Mouse (Mus musculus) MEL (cell line): ENCODE measurements around the gene Pip5kl1.

Experiments
- ELF1 ChIP-seq: IDR thresholded peaks from 2 replicates; pipeline ENCODE4 v1.6.1; 2014; ENCODE audit warnings: low read depth, mild to moderate bottlenecking, inconsistent platforms, low read length, improper control_type of control experiment, moderate library complexity
- EP300 ChIP-seq, 2 experiments: IDR thresholded peaks; 2 replicates each; pipeline ENCODE4 v1.6.1; 2011; ENCODE audit warnings: improper control_type of control experiment in 2 of 2, low read length in 2 of 2, low read depth in 1 of 2, mild to moderate bottlenecking in 1 of 2
- MAFK ChIP-seq: IDR thresholded peaks from 2 replicates; pipeline ENCODE4 v1.6.1; 2011; ENCODE audit warnings: low read depth, mild to moderate bottlenecking, low read length, improper control_type of control experiment, borderline replicate concordance
- MAX ChIP-seq: IDR thresholded peaks from 2 replicates; pipeline ENCODE4 v1.6.1; 2011; ENCODE audit warnings: low read length, improper control_type of control experiment
- POLR2A ChIP-seq, 2 experiments: IDR thresholded peaks; 2 replicates each; pipeline ENCODE4 v1.6.1; 2011 to 2012; ENCODE audit warnings: low read length in 2 of 2, mild to moderate bottlenecking in 2 of 2, control low read depth in 1 of 2, improper control_type of control experiment in 1 of 2, low read depth in 1 of 2, moderate library complexity in 1 of 2; ENCODE audit not compliant: control insufficient read depth in 1 of 2, insufficient read depth in 1 of 2, poor library complexity in 1 of 2
- POLR2AphosphoS2 ChIP-seq: IDR thresholded peaks from 2 replicates; pipeline ENCODE4 v1.6.1; 2011; ENCODE audit warnings: low read length, improper control_type of control experiment
- RCOR1 ChIP-seq: IDR thresholded peaks from 2 replicates; pipeline ENCODE4 v1.6.1; 2012; ENCODE audit warnings: low read depth, mild to moderate bottlenecking, inconsistent platforms, low read length, improper control_type of control experiment
- TAL1 ChIP-seq: IDR thresholded peaks from 2 replicates; pipeline ENCODE4 v1.6.1; 2012; ENCODE audit warnings: mild to moderate bottlenecking, inconsistent platforms, low read length, moderate library complexity, mixed read lengths

DNA sequence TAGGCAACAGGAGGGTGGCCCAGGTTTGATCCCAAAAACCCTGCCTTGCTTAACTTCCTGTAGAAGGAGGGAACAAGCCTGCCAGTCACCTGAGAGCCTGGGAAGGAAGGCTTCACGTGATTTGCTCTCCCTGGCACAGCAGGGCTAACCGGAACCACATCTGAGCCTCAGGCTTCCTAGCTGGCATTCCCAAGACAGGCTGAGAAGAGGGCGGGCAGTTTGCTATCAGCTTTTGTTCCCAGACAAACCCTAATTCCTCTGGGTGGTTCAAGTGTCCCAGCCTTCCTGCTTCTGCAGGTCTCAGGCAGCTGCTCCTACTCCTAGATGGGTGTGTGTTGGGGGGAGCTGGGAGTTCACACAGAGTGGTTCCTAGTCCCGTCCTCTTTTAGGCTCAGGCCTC is 19.1 kb upstream of the Pip5kl1 start:
- no peak for TF ChIP-seq POLR2A (IDR thresholded peaks at IDR 0.05; ENCODE audit: control insufficient read depth in 1 of 2, insufficient read depth in 1 of 2, low read depth in 1 of 2, low read length in 2 of 2, poor library complexity in 1 of 2)
- TF ChIP-seq EP300 (IDR thresholded peaks at IDR 0.05; ENCODE audit: low read depth in 1 of 2, low read length in 2 of 2) = no peak
- TF ChIP-seq MAFK = no peak
- TF ChIP-seq RCOR1 = no peak
- TF ChIP-seq ELF1 = no peak
- TF ChIP-seq TAL1 = no peak
- TF ChIP-seq POLR2AphosphoS2 = no peak
- no peak for TF ChIP-seq MAX
